Mouse (Mus musculus) layer of hippocampus, adult 6 months (tissue): ENCODE results near the gene Olfr309. TPM values are rescaled to one million over a fixed set of nuclear protein-coding genes. Genes with fewer than 3 reads are reported as not detected.

Experiments used
- long read RNA-seq, 2 experiments: library from polyadenylated mRNA; unstranded; transcript quantifications; one replicate each; pipeline ENCODE4 v2.0.0; 2019 to 2020
- microRNA-seq: library from miRNA; unstranded; fragments of <30 nt; microRNA quantifications from one replicate; pipeline ENCODE4 v1.2.0, GENCODE M21; 2020
- polyA plus RNA-seq: library from polyadenylated mRNA; unstranded; fragments of <200 nt; fragmentation: Nextera tagmentation; gene quantifications from 2 replicates; pipeline ENCODE4 v1.2.3, GENCODE M21; 2021

The Olfr309 gene
- polyA plus RNA-seq = not detected in 2 replicates
- long read RNA-seq, experiment 1 = 0 reads
- long read RNA-seq, experiment 2 = 0 reads

GRCm38 (mm10) chr7:86313608-86314007 lies at the start of gene Olfr309:
Gene Olfr309 (minus strand): TSS chr7:86313708.

GRCm38 (mm10) chr7:86337486-86337885 lies 24.0 kb upstream of the Olfr309 start, which contains the start of gene Olfr307:
Gene Olfr307 (minus strand): TSS chr7:86337586.

GRCm38 (mm10) chr7:86325530-86325929 lies 12.0 kb upstream of the Olfr309 start, which contains the start of gene Olfr308:
Gene Olfr308 (minus strand): TSS chr7:86325630.

GRCm38 (mm10) chr7:86277072-86277471 lies 36.4 kb downstream of the Olfr309 start, which contains the start of gene Olfr310:
Gene Olfr310 (minus strand): TSS chr7:86277172.

Small RNA genes within 50 kb of the gene (microRNA-seq; reads per million reads assigned to microRNA genes)
- not detected for gene Gm23192

Other genes starting within 250 kb of the Olfr309 start
- gene Vmn2r75, start 141.9 kb downstream of the Olfr309 start, polyA plus RNA-seq = not detected in 2 replicates
- not detected in 2 replicates for gene Vmn2r76, start 67.4 kb downstream of the Olfr309 start, polyA plus RNA-seq
- gene Olfr310, start 36.5 kb downstream of the Olfr309 start, polyA plus RNA-seq = not detected in 2 replicates
- not detected in 2 replicates for gene Olfr308, start 11.9 kb upstream of the Olfr309 start, polyA plus RNA-seq
- gene Olfr307, start 23.9 kb upstream of the Olfr309 start, polyA plus RNA-seq = not detected in 2 replicates
- gene Olfr305, start 53.2 kb upstream of the Olfr309 start, polyA plus RNA-seq = not detected in 2 replicates
- not detected in 2 replicates for gene Olfr304, start 73.0 kb upstream of the Olfr309 start, polyA plus RNA-seq
- gene Olfr303, start 84.1 kb upstream of the Olfr309 start, polyA plus RNA-seq = not detected in 2 replicates
- gene Olfr301, start 90.1 kb upstream of the Olfr309 start, polyA plus RNA-seq = not detected in 2 replicates
- gene Olfr299, start 146.2 kb upstream of the Olfr309 start, polyA plus RNA-seq = not detected in 2 replicates
- gene Olfr298, start 178.8 kb upstream of the Olfr309 start, polyA plus RNA-seq = not detected in 2 replicates
- not detected in 2 replicates for gene Olfr297, start 206.3 kb upstream of the Olfr309 start, polyA plus RNA-seq